Mouse (Mus musculus): ENCODE results near the gene Ano6.

GRCm38 (mm10) chr15:95869611-95870010 is 79.0 kb downstream of the Ano6 start:
- TF ChIP-seq CTCF (IDR thresholded peaks at IDR 0.05) = no peak
- no peak for TF ChIP-seq POLR2A (IDR thresholded peaks at IDR 0.05; ENCODE audit: insufficient read depth, low read depth, low read length)
- no peak for TF ChIP-seq EP300 (IDR thresholded peaks at IDR 0.05; ENCODE audit: insufficient read depth, low read depth, low read length)
